Mouse (Mus musculus): Measurements from ENCODE around the gene Tbx1.

Tbx1 gene

DNA sequence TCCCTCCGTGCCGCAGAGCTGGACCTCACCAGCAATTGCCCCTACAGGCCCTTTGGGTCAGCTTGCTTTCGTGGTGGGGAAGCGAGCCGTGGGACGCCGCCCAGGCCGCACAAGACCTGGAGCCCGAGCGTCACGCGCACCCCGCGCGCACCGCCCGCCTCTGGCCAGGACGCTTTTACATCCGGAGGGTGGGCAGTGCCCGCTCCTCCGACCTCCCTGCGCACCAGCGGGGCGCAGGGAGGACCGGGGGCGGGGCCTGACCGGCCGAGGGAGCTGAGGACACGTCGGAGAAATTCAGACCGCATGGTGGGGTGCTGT is 1.8 kb downstream of the Tbx1 start:
- no peak for DNase-seq (ENCODE audit: low read depth in 2 of 2, low spot score in 2 of 2)

DNA sequence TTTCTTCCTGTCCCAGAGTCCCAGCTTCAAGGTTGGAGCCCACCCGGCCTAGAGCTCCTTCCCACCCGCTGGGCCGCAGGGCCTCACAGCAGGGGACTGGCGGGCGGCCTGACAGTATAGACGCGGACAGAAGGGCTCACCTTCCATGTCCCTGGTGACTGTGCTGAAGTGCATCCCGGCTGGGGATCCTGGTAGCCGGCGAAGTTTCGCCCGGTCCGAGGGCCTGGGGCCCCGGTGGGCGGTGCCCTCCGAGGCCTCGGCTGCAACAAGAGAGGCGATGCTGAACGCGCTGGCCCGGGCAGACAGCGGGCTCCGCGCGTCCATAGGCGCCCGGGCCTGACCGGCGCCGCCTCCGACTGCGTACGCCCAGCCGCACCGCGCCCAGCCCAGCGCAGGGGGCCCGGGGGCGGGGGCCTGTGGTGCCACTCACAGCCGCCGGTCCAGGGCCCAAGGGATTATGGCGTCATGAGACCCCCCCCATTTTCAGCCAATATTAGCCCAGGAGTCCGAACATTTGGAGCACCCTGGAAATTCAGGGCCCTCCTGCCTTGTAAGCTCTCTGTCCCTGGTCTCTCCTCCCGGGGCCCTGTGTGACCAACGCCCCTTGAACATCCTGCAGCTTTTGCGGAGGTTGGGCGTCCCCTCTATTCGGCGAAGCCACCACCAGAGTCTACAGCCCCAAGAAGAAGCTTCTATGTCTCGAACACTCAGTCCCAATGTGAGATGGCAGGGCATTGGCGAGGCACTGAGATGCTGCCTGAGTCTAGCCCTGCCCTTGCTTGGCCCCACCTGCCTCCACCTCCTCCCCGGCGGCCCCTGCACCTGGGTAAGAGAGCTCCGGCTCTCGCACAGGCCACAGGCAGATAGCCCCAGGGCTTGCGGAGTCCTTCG is 2.4 kb downstream of the Tbx1 start:
- no peak for DNase-seq (ENCODE audit: low read depth in 2 of 2, low spot score in 2 of 2)

DNA sequence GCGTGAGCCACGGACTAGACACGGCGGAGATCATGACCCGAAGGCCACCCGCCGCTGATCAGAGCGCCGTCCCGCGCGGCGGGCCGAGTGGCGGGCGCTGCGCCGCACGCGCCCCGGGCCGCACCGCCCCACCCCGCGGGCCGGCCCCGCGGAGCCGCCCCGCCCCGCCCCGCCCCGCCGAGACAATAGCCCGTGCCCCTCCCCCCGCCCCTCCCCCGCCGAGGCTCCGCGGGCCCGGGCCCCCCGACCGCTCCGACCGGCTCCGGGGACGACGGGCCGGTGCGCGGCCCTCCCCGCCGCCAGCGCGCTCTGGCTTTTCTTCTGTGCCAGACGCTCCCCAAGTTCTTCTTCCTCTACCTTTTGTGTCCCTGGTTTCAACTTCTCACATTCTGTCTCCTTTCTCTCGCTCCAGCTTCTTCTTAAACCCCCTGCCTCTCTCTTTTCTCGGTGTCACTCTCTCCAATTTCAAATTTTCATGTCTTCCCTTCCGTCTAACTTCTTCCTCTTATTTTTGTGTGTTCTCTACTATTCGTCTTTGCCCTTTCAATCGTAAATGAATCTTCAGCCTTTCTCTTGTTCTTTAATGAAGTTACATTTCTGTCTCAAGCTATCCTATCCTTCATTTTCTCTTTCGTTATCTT is 3.4 kb downstream of the Tbx1 start:
- DNase-seq (ENCODE audit: low read depth in 2 of 2, low spot score in 2 of 2) = no peak

DNA sequence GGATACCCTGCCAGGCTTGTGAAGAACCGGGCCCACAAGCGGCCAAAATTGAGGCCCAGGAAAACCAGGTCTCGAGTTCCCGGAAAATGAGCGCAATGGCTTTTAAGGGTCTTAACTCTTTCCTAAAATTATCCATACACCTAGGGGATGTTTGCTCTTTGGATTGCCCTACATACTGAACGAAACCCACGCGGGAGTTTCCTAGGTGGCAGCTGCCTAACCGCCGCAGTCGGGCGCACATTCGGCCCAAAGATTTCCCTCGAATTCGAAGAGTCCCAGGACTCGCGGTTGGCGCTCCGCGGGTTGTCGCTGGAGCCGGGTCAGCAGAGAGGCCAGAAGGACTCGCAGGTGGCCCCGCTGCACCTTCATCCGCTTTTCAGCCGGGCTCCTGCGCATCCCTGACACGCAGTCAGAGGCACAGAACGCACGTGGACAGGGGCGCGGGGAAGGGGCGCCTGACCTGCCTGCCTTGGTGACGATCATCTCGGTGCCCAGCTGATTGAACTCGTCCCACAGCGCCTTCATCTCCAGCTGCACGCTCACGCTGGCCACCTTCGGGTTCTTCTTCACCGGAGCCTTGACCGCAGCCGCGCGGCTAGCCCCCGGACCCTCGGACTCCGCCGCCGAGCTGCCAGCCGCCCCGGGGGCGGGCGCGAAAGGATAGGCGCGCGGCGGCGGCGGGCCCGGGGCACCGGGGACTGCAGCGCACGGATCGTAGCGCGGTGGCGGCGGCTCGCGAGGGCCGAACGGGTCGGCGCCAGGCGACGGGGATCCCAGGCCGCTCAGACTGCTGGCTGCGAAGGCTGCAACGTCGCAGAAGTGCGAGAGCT is 4.2 kb downstream of the Tbx1 start:
- DNase-seq (ENCODE audit: low read depth in 2 of 2, low spot score in 2 of 2) = no peak

DNA sequence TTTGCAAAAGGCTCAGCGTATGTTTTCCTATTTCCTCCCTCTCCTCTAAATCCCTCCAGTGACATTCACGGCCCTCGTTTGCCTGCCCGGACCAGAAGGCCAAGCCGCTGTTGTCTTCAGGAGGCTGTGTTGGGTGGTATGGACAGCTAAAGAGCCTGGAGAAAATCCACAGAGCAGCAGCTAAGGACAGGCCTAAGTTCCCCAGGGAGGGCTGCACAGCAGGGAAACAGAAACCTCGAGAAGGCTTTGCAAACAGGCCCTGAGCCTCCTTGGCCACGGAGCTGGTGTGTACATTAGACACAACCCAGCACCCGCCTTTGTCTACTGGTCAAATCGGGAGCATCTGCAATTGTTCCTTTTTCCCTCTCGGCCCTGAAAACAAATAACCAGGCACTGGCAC is 4.8 kb downstream of the Tbx1 start:
- DNase-seq (ENCODE audit: low read depth in 2 of 2, low spot score in 2 of 2) = no peak

DNA sequence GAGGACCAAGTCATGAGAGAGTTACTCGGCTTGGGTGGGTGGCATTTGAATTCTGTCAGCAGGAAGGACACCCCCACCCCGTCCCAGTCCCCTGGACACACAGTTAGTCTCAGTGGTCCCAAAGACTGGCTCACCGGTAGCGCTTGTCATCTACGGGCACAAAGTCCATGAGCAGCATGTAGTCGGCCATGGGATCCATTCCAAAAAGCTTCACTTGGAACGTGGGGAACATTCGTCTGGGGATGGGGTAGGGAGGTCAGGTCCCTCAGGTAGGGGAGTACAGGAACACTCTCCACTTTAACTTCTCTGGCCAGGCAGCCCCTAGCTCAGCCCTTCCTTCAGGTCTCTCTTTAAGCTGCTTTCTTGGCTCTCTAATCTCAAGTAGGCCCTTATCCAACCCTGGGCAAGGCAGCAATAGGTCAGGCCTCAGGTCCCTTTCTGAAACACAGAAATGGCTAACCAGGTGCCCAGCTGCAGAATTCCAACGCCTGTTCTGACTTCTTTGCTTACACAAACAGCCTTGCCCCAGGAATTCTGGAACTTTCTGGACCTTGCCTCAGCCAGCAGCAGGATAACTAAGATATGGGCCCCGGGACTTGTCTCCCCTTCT is 5.5 kb downstream of the Tbx1 start:
- no peak for DNase-seq (ENCODE audit: low read depth in 2 of 2, low spot score in 2 of 2)

DNA sequence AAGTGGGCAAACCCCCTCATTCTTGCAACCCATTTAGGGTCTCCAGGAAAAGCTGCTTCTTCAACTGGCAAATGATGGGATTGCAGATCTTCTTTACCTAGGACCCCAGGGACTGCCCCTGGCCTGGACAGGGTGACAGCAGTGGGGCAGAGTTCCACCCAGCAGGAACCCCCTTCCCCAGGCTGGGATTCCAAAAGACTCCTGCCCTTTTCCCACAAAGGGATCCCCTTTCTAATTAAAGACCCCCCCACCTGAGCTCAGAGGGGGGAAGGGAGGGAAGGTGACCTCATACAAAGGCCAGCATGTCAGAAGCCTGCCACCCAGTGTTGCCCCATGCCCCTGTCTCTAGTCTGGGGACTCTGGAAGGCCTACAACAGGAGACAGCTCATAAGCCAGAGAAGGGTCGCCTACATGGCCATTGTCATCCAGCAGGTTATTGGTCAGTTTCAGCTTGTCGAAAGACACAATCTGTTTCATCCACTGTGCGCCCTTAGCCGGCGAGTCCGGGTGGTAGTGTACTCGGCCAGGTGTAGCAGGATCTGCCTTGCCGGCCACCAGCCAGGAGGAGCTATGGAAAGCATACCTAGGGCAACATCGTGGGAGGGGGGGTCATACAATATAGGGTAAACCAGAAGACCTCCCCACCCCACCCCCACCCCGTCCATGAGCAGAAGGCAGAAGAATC is 6.7 kb downstream of the Tbx1 start:
- DNase-seq (ENCODE audit: low read depth in 2 of 2, low spot score in 2 of 2) = no peak

DNA sequence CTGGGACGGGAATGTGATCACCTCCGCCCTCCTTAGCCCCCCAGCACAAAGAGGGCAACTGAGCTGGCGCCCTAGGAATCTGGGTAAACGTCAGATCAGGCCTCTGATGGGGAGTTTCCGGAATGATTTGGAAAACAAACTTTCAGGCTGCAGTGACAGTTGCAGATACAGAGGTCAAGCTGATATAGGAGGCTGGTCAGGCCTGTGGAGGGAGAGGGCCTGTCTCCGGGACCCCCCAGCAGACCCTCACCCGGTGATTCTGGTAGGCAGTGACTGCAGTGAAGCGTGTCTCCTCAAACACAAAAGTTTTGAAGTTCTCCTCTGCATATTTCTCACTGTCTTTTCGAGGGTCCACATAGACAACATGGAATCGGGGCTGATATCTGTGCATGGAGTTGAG is 7.3 kb downstream of the Tbx1 start:
- DNase-seq (ENCODE audit: low read depth in 2 of 2, low spot score in 2 of 2) = no peak

DNA sequence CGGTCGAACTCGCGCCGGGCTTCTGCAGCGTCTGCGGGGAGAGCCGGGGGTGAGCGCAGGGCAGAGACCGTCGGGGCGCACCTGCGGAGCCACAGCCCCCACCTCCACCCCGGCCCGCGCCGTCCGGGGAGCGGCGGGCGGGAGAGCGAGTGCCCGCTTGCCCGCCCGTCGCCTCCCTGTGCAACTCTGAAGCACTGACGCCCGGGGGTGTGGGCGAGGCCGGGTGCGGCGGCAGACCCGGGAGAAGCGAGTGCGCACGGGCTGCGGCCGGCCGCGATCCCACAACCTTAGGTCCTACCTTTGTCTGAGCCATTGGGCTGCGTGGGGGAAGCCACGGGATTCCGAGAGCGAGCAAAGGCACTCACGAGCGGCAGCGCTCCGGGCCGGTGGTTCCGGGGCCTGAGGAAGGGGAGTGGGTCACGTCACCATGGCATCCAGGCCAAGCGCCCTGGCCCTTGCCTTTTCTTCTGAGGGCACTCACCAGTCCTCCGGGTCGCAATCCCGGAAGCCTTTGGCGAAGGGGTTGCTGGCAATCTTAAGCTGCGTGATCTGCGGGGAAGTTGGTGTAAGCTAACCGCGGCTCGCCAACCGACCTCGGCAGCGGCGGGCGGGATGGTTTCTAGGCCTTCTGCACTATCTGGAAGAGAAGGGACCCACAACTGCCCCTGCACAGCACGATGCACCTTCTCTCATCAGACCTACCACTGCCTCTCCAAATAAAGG is 7.9 kb downstream of the Tbx1 start:
- no peak for DNase-seq (ENCODE audit: low read depth in 2 of 2, low spot score in 2 of 2)

DNA sequence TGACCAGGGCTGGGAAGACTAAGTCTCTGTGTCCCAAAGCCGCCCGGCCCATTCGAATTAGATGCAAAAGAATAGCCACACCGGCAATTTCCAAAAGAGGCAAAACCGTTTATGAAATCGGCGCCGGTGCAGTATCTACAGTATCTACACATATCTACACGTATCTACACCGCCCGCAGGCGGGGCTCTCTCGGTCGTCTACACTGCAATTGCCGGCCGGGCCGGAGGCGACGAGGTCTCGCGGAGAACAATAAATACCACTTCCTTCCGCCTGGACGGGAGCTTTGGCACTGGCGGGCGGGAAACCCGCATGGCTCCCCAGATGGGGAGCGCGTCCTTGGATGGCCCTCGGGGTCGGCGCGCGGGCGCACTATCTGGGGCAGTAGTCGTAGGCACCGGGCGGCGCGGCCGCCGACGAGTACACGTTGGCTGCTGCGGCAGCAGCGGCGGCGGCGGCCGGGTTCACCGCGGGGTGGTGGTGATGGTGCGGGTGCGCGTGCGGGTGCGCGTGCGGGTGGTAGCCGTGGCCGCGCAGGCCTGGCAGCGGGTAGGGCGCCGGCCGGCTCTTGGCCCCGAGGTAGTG is 8.8 kb downstream of the Tbx1 start:
- DNase-seq (ENCODE audit: low read depth in 2 of 2, low spot score in 2 of 2) = no peak

DNA sequence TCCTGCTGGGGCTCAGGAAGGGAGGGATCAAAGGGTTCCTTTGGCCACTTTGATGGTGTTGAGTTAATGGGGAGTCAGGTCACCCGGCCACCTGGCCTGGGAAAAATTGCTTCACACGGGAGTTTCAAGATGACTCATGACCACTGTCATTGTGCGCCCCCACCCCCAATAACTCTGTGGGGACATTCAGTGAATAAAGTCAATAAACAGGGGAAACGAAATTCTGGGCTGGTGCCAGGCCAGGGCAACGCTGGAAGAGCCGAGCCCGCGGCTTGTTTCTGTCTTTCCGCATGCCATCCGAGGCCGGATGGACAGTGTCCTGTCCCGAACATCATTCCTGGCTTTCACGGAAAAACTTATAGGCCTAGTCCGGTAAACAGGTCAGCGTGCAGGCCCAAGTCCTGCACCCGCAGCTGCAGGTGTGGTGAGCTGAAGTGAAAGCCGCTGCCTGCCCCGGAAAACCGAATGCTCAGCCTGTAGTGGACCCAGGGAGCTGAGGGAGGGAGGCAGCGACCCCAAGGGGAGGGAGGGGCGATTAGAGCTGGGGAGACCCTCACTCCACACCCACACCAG is 9.3 kb downstream of the Tbx1 start:
- no peak for DNase-seq (ENCODE audit: low read depth in 2 of 2, low spot score in 2 of 2)

DNA sequence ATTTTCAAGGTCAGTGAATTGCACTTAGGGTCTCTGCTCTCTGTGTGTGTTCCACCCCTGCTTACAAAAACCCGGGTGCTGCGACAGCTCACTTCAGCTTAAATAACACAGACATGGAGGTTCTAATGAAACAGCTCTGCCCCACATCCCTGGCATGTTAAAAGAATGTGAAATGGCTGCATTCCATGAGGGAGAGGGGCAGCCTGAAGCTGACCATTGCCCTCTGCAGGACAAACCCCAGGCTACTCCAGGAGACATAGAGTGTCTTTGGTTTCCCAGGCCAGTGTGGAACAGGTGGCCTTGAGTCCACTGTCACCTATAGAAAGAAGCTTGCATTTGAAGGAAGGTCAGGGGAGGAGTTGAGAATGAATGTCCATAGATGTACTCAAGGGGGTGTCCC is 10.1 kb downstream of the Tbx1 start:
- DNase-seq (ENCODE audit: low read depth in 2 of 2, low spot score in 2 of 2) = no peak

DNA sequence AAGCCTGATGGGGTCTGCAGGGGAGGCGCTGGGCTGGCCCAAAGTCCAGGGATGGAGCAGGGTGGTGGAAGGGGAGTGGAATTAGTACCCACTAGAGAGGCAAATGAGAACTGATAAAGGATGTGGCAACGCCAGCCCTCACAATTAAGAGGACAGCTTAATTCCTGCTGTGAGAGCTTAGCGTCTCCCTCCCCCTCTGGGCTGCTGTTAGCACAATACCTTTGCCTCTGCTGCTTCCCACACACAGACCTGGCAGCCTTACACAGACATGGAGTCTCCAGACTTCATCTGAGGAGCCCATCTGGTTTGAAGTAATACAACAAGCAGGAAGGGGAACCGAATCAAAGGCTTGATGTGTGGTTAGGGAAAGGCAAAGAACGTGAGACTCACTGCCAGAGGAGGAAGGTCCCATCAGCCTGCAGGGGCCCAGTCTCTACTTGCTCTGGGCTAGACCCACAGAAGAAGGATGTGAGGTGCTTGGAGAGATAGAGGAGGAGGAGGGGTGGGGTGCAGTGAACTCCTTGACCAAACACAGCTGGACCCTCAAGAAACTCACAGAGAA is 12.8 kb downstream of the Tbx1 start:
- DNase-seq (ENCODE audit: low read depth in 2 of 2, low spot score in 2 of 2) = no peak

DNA sequence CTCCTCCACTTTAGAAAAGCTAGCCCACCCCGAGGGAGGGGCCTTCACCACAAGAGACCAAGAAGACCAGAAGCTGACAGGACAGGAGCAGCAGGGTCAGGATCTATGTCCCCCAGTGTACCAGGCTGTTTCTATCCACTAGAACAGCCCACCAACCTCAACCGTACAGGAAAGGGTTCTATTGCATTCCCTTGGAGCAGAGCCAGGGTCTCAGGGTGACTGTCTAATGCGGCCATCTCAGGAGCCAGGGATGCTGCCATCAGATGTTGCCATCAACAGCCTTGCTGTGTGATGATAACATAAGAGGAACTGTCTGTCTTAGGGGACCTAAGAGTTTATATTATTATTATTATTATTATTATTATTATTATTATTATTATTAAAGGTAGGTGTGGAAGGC is 13.4 kb downstream of the Tbx1 start:
- no peak for DNase-seq (ENCODE audit: low read depth in 2 of 2, low spot score in 2 of 2)

DNA sequence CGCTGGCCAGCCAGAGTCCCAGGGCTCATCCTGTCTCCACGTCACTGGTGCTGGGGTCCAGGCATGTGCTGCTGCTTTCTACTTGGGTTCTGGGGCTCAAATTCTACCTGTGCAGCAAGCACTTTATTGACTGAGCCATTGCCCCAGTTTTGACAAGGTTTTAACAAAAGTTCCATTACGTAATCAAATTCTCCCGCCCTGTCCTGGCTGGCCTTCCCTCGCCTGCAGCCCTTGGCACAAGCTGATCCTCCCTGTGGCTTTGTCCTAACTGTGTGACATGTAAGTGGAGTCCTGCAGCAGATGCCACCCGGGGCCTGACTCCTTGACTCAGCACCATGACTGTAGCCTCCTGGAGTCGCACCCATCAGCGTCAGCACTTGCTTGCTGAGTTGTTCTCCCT is 16.3 kb downstream of the Tbx1 start:
- DNase-seq (ENCODE audit: low read depth in 2 of 2, low spot score in 2 of 2) = no peak

DNA sequence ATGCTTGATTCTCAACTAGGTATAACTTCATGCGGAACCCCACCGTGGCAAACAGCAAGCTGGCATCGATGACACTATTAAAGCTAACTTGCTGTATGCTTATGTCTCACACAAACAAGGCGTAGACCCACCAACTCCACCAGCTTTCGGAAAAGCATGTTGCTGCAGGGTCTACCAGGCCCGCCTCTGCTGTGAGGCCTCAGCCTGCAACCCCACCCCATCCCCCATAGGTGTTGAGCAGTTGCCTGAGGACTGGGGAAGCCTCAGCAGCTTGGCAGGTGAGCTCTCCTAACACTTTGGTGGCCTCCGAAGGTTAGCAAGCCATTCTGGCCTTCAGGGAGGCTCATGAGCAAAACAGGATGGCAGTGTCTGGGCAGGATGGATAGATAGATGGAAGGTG is 21.9 kb downstream of the Tbx1 start:
- no peak for DNase-seq (ENCODE audit: low read depth in 2 of 2, low spot score in 2 of 2)

DNA sequence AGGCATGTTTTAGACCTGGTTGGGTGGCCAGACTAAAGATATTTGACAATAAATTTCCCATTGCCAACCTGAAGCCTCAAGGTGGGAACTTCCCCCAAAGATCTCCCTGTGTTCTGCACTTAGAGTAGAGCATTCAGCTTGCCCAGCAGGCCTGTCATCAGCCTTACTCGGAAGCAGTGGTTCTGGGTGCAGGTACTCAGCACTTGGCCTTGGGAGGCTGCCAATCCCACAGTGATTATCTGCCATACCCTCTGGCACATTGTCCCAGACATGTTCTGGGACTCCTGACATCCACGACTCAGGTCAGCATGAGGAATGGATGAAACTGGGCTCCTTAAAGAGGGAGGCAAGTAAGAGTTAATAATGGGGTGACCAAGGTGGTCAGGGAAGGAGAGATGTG is 26.0 kb downstream of the Tbx1 start:
- DNase-seq (ENCODE audit: low read depth in 2 of 2, low spot score in 2 of 2) = no peak

DNA sequence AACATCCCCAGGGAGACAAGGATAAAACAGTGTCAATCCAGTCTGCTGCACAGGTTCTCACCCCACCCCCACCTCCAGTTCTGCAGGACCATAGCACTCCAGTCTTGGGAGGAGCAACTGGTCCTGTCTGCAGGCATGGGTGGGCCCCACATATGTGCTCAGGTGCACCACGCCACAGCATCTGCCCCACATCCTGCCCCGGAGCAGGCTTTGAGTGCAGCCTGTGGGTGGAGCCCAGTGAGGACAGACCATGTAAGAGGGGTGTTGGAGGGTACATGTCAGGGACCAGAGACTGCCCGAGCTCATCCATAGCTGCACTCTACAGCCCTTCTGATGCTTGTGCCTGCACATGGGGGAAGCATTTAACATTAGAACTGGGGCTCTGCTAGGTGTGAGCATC is 34.0 kb downstream of the Tbx1 start:
- DNase-seq (ENCODE audit: low read depth in 2 of 2, low spot score in 2 of 2) = peak in 1 of 2 experiments; percentile 9

DNA sequence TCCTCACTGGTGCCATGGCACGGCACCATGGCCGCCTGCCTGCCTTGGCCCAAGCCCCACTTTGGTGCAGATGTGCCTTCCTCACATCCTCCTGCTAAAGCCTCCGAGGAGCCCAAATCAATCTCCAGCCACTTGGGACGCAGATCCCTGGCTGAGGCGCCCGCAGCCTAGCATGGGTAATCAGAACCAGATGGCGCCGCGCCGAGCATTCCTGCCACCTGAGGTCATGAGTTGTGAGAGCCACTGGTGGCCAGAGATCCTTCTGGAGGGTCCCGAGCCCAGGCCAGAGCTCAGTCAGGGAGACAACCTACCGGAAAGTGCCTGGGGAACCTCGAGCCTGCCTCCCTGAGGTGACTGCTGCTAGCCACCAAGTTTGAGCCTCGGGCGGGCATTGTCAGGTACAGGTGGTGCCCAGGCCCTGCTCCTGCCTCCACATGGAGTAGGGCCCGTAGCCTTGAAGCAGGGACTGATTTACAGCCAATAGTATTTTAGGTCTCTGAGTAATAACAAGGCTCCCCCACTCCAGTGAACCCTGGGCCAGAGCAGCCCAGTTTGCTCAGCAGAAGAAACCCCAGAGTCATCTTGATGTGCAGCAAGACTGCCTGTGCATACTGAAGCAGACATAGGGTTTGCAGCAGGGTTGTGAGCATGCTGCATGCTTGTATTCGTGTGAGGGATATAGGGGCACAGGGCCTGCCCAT is 35.1 kb downstream of the Tbx1 start:
- no peak for DNase-seq (ENCODE audit: low read depth in 2 of 2, low spot score in 2 of 2)
